Mouse (Mus musculus) bone marrow macrophage, adult 2 months (primary cell): ENCODE data around the gene Smim9. TPM values are rescaled to one million over a fixed set of nuclear protein-coding genes. Genes with fewer than 3 reads are reported as not detected.

ENCODE experiments used
- H3K27ac ChIP-seq: 2 replicates; pipeline ENCODE4 v1.5.1; 2012; ENCODE audit warnings: low read depth, low read length; ENCODE audit not compliant: insufficient read depth
- H3K4me1 ChIP-seq: 2 replicates; pipeline ENCODE4 v1.6.1; 2012; ENCODE audit warnings: low read length; ENCODE audit not compliant: control insufficient read depth, insufficient read depth
- H3K4me3 ChIP-seq: 2 replicates; pipeline ENCODE4 v1.5.1; 2012; ENCODE audit warnings: mild to moderate bottlenecking, low read length, moderate library complexity; ENCODE audit not compliant: insufficient read depth
- CTCF ChIP-seq: IDR thresholded peaks from 2 replicates; pipeline ENCODE4 v1.5.1; 2012; ENCODE audit warnings: low read depth, mild to moderate bottlenecking, low read length, moderate library complexity
- POLR2A ChIP-seq: IDR thresholded peaks from 2 replicates; pipeline ENCODE4 v1.6.1; 2012; ENCODE audit warnings: mild to moderate bottlenecking, low read depth, low read length, borderline replicate concordance
- polyA plus RNA-seq: library from polyadenylated mRNA; stranded (reverse); fragments of >200 nt; gene quantifications from 2 replicates; pipeline ENCODE4 v1.2.4, GENCODE M21; 2012; ENCODE audit not compliant: missing spikeins, insufficient read depth, insufficient read length

Gene Smim9
- polyA plus RNA-seq, 1 experiment = not detected

DNA sequence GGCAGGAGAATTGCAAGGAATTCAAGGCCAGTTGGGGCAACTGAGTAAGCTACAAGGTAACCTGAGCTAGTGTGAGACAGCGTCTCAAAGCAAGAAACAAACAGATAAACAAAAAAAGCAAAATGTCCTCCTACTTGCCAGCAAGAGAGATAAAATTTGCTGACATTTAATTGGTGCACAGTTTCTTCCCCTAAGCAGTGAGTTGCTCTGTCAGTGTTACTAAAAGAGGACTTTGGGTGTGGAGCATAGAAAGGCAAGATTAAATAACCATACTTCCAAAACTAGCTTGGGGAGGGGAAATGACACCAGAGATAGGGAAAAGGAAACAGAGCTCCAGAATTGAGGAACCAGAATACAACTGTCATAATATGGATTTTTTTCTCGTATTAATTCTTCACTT, 34.1 kb downstream of the Smim9 start:
- TF ChIP-seq POLR2A = no peak
- no peak for TF ChIP-seq CTCF
- peak overlapping the region; percentile 67 for H3K4me3 ChIP-seq
- peak overlapping the region; percentile 100 for H3K27ac ChIP-seq
- H3K4me1 ChIP-seq = peaks cover 4% of the 10 kb centered on the region; the same call in 1 of the 2 replicates

DNA sequence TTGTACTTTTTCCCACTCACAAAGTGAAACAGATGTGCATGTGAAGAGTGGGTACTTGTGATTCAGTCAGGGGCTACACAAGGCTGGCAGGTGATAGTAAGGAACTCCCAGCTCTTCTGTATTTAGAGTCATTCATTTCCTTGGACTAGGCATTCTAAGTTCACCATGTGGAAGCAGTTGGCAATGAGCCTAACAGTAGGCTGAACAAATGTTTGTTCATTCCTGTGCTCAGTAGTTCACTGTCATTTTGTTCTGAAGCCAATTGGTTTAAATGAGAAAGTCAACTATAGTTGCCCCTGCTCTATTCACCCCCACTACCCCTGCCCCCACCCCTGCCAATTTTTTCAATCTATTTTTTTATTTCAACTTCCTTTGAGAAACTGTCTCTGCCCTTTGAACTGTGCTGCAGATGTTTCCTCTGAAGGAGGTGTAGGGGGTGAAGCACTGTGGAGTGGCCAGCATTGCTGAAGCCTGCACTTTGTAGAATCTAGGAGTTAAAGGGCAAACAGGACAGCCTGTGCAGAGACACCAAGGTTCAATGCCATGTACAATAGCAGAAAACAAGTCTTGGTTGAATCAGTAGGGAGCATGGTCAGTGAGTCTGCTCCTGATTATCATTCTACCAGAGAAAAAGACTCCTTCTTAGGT, 35.1 kb downstream of the Smim9 start:
- Histone ChIP-seq H3K4me3 (peak overlapping the region; percentile 45), H3K27ac (peak overlapping the region; percentile 93), H3K4me1 (peaks cover 4% of the 10 kb centered on the region; the same call in 1 of the 2 replicates)
- no peak for TF ChIP-seq CTCF
- no peak for TF ChIP-seq POLR2A

DNA sequence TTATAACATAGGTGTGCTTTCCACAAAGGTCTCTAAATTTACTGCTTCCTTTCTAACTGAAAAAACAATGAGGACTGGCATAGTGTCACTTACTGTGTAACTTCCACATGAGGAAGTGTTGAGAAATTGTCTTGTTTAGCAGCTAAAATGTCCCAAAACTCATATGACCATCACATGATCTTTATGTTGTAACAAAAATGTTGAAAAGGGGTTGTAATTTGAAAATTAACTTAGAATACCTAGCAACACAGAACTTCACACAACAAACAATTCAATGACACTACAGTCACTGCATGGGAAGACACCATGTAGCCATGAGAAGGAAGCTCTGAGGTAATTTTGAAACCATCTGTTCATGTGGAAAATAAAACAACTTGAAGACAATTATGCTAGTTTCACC, 36.7 kb downstream of the Smim9 start:
- TF ChIP-seq CTCF (no peak), POLR2A (no peak)
- H3K27ac ChIP-seq = peak overlapping the region; percentile 93

DNA sequence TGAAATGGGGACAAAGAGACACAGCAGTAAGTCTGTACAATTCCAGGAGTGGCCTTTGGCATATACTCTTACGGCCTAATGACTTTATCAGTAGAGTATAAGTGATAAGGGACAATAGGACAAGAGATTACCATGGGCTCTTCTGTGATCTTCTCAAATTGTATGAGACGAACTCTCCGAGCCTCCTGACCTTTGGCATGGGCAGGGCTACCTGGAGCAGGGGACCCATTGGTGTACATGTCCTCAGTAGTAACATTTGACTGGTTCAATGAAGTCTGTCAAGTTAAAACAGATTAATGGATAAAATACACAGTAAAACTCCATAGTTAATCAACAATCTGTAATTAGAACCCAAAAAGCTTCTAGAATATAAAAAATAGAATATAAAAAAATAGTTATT, 38.0 kb downstream of the Smim9 start:
- no peak overlapping the region for H3K4me3 ChIP-seq
- no peak for TF ChIP-seq POLR2A
- no peak for TF ChIP-seq CTCF
- peaks cover 4% of the 10 kb centered on the region; the same call in 1 of the 2 replicates for H3K4me1 ChIP-seq
- no peak overlapping the region for H3K27ac ChIP-seq

More for the DNA sequence above, 36.7 kb downstream of the Smim9 start:
- Histone ChIP-seq H3K4me3 (no peak overlapping the region), H3K4me1 (peaks cover 4% of the 10 kb centered on the region; the same call in 1 of the 2 replicates)

DNA sequence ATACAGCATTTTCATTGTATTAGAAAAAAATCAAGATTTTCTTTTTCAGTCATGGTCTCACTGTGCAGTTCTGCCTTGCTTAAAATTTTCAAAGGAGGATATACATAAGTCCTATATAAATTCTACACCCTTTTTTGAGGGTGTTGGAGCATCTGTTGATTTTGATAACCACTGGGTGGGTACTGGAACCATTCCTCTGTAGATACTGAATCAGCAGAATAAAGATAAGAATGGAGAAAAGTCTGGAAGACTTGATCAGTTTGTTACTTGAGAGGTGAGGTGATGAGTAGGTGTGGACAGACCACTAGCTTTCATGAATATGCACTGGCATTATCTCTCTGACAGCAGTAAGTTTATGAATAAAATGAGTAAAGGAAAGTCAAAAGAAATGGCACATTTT, 48.0 kb downstream of the Smim9 start:
- TF ChIP-seq POLR2A = no peak
- TF ChIP-seq CTCF = no peak
- Histone ChIP-seq H3K4me1 (no peaks in the 10 kb centered on the region), H3K4me3 (no peak overlapping the region), H3K27ac (no peak overlapping the region)

DNA sequence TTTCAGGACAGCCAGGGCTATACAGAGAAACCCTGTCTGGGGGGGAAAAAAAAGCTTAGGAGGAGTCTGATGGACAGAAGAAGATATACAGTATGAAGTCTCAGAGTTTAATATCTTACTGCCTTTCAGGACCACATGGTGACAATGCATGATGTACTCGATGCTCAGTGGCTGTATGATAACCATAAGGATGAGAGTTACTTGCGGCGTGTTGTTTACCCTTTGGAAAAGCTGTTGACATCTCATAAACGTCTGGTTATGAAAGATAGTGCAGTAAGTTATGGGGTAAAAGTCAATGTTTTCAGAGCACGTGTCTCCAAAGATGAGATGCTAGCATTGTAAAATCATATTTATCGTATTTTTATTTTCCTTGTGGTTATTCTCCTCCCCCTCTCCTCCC, 61.3 kb downstream of the Smim9 start:
- H3K27ac ChIP-seq = no peak overlapping the region
- no peak overlapping the region for H3K4me3 ChIP-seq
- H3K4me1 ChIP-seq = peaks cover 9% of the 10 kb centered on the region
- no peak for TF ChIP-seq POLR2A
- no peak for TF ChIP-seq CTCF

DNA sequence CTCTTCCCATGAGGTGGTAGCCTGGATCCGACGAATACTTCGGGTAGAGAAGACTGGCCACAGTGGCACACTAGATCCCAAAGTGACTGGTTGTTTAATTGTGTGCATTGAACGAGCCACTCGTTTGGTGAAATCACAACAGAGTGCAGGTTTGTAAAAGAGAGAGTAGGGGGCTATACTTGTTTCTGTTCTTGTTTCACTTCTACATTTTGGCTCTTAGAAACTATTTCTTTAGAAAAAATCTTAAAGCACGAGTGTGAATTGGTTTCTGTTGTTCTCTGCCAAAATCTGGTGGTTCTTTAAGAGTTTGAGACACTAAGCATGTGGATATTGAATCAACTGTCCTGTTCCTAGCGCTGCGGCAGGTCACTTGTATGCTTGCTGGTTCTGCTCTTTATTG, 64.8 kb downstream of the Smim9 start:
- peak overlapping the region; percentile 17; the same call in 1 of the 2 replicates for H3K4me3 ChIP-seq
- no peak overlapping the region for H3K27ac ChIP-seq
- TF ChIP-seq POLR2A (no peak), CTCF (no peak)
- H3K4me1 ChIP-seq = peaks cover 9% of the 10 kb centered on the region

DNA sequence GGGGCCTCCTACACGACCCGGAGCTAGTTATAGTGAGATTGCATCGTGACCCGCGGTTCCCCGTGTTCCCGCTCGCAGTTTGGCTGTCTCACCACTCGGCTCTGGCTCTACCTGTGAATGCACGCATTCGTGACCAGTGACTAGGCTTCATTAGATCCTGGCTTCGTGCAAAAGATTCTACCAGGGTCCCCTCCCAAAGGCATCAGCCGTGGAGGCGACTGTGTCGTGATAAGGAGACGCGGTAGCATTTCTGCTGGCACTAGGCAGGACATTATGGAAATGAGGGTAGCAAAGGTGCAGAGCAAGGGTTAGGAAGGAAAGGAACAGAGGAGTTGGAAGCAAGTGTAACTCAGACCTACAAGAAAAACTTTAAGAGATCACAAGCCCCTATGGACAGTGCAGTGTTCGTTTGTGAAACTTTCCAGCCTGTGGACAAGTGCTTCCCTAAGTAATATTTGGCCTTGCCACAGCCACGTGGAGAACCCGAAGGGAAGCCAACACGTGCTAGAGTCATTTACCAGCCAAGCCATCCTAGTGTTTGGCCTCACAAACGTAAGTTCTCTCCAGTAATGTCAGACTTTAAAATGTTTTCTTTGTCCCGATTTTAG, 67.3 kb downstream of the Smim9 start:
- TF ChIP-seq POLR2A (no peak), CTCF (no peak)
- peak overlapping the region; percentile 76 for H3K4me3 ChIP-seq
- H3K27ac ChIP-seq = peak overlapping the region; percentile 51
- peaks cover 9% of the 10 kb centered on the region for H3K4me1 ChIP-seq

Other genes starting within 250 kb of the Smim9 start
- gene Gab3, start 78.3 kb downstream of the Smim9 start, polyA plus RNA-seq = 16.3 and 18.2 TPM in 2 replicates
- 7.8 and 10.6 TPM in 2 replicates for gene Dkc1, start 67.9 kb downstream of the Smim9 start, polyA plus RNA-seq
- 321 and 354 TPM in 2 replicates for gene Mpp1, start 32.8 kb downstream of the Smim9 start, polyA plus RNA-seq
- 92.1 and 98.0 TPM in 2 replicates for gene Fundc2, start 218.6 kb upstream of the Smim9 start, polyA plus RNA-seq
- 0.12 and 0.15 TPM in 2 replicates for gene F8, start 218.8 kb upstream of the Smim9 start, polyA plus RNA-seq